Mouse (Mus musculus) left cerebral cortex, adult 2 months (tissue): ENCODE measurements around the gene Bbox1. TPM values are rescaled to one million over a fixed set of nuclear protein-coding genes. Genes with fewer than 3 reads are reported as not detected.
A peak's percentile ranks its signal among the peaks of the same experiment; 100 is the strongest.

Source experiments
- DNase-seq, 2 experiments: peaks; one replicate each; pipeline ENCODE4 v3.0.0; 2021 to 2022; ENCODE audit warnings: low spot score in 2 of 2, mixed read lengths in 1 of 2; ENCODE audit errors: extremely low spot score in 1 of 2
- H3K27ac ChIP-seq: fragments of 200-600 bp; 2 replicates; pipeline ENCODE4 v1.8.1; 2022
- H3K4me3 ChIP-seq: fragments of 200-600 bp; 2 replicates; pipeline ENCODE4 v1.8.1; 2022
- CTCF ChIP-seq: fragments of 200-600 bp; IDR thresholded peaks from 2 replicates; pipeline ENCODE4 v1.8.1; 2022; ENCODE audit warnings: antibody characterized with exemption, mild to moderate bottlenecking, moderate library complexity
- intact Hi-C: fragments of 180-260 bp; cut with DNase I; formaldehyde crosslinking; loops from one replicate; pipeline ENCODE4 v1.15.1; 2025
- long read RNA-seq, 2 experiments: library from polyadenylated mRNA; stranded (forward); transcript quantifications; one replicate each; pipeline ENCODE4 v2.0.0; 2021; ENCODE audit warnings: borderline mapping rate in 2 of 2
- total RNA-seq, 2 experiments: library from RNA; stranded (reverse); gene quantifications; 2 replicates each; pipeline ENCODE4 v1.2.3; 2021

The Bbox1 gene
- total RNA-seq, result under 1 TPM in 1 of 2 experiments, not detected in 1; 0.61 TPM
- long read RNA-seq, experiment 1, result 0 reads
- long read RNA-seq, experiment 2, result 0 reads

DNA sequence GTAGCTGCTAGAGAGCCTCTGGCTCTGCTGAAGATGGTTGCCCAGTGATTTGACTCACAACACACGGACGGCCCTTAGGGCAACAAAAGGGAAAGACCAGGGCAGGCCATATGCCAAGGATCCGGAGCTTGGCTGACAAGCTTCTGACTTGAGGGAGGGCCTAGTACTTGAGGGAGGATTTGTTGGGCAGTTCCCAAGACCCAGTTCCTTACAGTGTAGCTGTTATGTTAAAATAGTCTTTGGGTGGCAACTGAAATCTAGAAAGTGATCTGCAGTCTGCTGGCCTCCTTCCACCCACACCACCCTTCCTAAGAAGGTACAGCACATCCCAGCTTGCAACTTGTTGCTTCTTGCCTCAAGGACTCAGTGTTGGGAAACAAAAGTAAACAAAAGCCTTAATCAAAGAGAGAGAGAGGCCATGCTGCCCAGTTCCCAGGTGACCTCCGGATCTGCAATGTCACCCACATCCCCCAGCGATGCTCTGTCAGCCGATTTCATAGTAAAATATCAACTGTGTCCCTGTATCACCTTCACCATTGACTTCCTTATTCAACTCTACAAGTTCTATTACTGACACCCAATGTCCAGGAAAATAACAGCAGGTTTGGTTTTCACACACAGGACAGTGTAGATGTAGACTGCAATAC, at the start of gene Bbox1:
Gene Bbox1, minus strand, starts transcription at position 52 of the 647 bp plus-strand sequence.
- TF ChIP-seq CTCF, result no peak
- DNase-seq, result no peak
- intact Hi-C loops, result no loop called here

DNA sequence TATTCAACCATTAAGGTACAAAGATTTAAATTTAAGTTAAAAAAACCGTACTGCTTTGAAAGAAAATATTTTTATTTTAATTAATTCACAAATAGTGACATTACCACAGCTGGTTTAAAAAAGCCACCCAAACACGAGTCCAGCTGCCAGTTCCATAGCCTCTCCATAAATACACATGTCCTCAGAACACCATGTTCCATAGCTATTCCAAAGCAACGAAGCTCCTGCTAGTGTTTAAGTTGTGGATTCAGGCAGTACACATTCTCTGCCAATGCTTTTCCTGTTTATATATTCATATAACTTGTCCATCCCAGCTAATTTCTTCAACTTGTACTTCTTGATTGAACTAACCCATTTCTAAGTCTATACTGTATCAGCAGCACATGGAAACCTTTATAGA, 49.5 kb upstream of the Bbox1 start:
- TF ChIP-seq CTCF, result no peak
- H3K4me3 ChIP-seq, result no peak overlapping the region
- intact Hi-C loops, result loop anchor here (10.0 kb wide), 1 partner anchor 449 kb away; the partner anchor contains the start of gene Lgr4
- no peak overlapping the region for H3K27ac ChIP-seq
- no peak for DNase-seq

More for the DNA sequence above, at the start of gene Bbox1:
- no peak within 1 kb of the TSS for H3K4me3 ChIP-seq
- no peak within 1 kb of the TSS for H3K27ac ChIP-seq

- H3K27ac ChIP-seq, result peak within 1 kb of the TSS; percentile 50
- TF ChIP-seq CTCF, result peak; percentile 45
- peak; percentile 43 to 50 for DNase-seq
- H3K4me3 ChIP-seq, result peak within 1 kb of the TSS; percentile 48
- intact Hi-C loops, result loop anchor here (10.0 kb wide), 1 partner anchor 448 kb away; the partner anchor contains the start of gene Lgr4
These were observed 48.3 kb upstream of the Bbox1 start, which contains the start of gene Fibin for GRCm38 (mm10) chr2:110362432-110363283. Fibin (minus strand) TSS chr2:110363183.

GRCm38 (mm10) chr2:110353302-110353970, 39.1 kb upstream of the Bbox1 start:
- Histone ChIP-seq H3K4me3 (no peak overlapping the region), H3K27ac (no peak overlapping the region)
- intact Hi-C loops, result no loop called here
- no peak for DNase-seq
- no peak for TF ChIP-seq CTCF

GRCm38 (mm10) chr2:110351843-110352251, 37.5 kb upstream of the Bbox1 start:
- no peak for TF ChIP-seq CTCF
- no peak overlapping the region for H3K27ac ChIP-seq
- H3K4me3 ChIP-seq, result no peak overlapping the region
- intact Hi-C loops, result no loop called here
- DNase-seq, result no peak

DNA sequence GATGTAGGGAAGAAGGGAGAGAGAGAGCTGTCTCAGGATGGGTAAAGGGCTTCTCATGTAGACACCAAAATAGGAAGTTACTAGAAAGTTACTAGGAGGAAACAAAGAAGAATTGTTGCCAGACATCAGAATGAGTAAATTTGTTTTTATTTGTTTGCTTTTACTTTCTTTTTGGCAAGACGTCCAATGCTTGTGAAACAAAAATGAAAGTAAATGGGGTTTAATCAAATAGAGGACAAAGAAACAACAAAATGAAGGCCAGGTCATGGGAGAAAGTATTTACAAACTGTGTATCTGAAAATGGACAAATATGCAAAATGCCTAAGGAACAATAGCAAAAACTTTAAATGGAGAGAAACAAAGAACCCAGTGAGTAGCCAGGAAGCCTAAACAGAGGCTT, 37.0 kb upstream of the Bbox1 start:
- TF ChIP-seq CTCF, result no peak
- intact Hi-C loops, result no loop called here
- no peak for DNase-seq
- Histone ChIP-seq H3K27ac (no peak overlapping the region), H3K4me3 (no peak overlapping the region)

GRCm38 (mm10) chr2:110328953-110329352, 14.6 kb upstream of the Bbox1 start:
- TF ChIP-seq CTCF, result no peak
- H3K4me3 ChIP-seq, result no peak overlapping the region
- DNase-seq, result no peak
- no peak overlapping the region for H3K27ac ChIP-seq
- intact Hi-C loops, result loop anchor here (5.0 kb wide), 1 partner anchor 143 kb away; no protein-coding TSS in a partner anchor

DNA sequence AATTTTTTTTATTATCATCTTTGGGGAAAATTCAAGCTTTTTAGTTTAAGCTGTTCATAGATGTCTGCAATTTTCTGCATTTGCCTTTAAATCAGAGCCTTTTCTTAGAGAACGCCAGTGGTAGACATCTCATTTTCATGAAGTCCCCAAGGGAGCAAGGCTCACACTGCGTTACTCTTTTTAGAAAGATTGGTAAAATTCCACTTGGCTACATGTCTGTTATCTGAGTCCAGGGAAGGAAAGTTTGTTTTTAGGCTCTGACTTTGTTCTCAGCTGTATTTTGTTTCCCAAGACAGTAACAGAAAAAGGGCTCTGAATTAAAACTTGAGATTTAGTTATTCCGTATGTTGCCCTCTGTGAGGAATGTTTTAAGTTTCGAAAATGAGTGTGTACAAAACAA, 5.6 kb upstream of the Bbox1 start:
- DNase-seq, result no peak
- H3K27ac ChIP-seq, result no peak overlapping the region
- no peak overlapping the region for H3K4me3 ChIP-seq
- intact Hi-C loops, result no loop called here
- no peak for TF ChIP-seq CTCF

- Histone ChIP-seq H3K27ac (no peak overlapping the region), H3K4me3 (no peak overlapping the region)
- DNase-seq, result no peak
- intact Hi-C loops, result no loop called here
- TF ChIP-seq CTCF, result no peak
These were observed 4.9 kb upstream of the Bbox1 start for GRCm38 (mm10) chr2:110319266-110319665.

DNA sequence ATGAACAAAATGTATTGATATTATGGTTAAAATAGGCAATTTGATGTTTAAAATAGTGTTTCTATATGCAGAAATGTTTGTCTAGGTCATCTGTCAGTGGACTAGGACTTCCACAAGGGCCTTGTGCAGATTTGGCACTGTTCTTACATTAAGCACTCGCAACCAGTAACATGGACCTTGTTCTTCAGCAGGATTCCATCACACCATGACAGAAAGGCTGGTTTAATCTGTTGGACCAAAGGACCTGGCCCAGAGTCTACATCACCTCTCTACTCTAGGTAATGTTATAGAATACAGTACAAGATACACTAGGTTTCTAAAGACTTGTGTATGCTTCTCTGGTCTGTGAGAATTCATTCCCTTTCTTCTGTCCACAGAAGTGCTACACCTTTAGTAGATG, 4.4 kb upstream of the Bbox1 start:
- no peak for TF ChIP-seq CTCF
- intact Hi-C loops, result no loop called here
- Histone ChIP-seq H3K4me3 (no peak overlapping the region), H3K27ac (no peak overlapping the region)
- no peak for DNase-seq

DNA sequence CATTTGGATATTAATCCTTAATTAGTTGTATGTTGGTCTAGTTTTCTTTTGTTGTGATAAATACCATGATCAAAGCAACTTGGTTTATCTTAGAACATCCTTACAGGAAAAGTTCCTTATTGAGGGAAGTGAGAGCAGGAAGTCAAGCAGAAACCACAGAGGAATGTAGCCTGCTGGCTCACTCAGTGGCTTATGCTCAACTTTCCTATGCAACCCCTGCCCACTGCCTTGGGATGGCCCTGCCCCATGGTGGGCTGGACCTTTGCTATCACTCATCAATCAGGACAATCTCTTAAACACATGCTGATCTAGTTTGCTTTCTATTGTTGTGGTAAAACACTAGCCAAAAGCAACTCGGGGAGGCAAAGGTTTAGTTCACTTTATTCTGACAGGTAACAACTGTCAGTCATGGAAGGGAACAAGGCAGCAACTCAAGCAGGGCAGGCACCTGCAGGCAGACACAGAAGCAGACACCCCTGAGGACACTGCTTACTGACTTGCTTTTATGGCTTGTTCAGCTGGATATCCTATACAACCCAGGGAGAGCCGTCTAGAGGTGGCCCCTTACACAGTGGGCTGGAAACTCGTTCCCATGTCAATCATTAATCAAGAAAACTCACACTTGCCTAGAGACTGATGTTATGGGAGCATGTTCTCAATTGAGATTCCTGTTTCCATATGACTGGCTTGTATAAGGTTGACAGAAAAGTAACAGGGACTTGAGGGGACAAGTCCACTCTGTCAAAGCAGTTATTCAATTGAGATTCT, 1.9 kb upstream of the Bbox1 start:
- no peak overlapping the region for H3K4me3 ChIP-seq
- intact Hi-C loops, result no loop called here
- TF ChIP-seq CTCF, result no peak
- DNase-seq, result no peak
- no peak overlapping the region for H3K27ac ChIP-seq
